Mouse (Mus musculus): Measurements from ENCODE around the gene Galnt9. TPM values are rescaled to one million over a fixed set of nuclear protein-coding genes. Genes with fewer than 3 reads are reported as not detected.

Galnt9 gene
- polyA plus RNA-seq, 1 experiment = not detected

DNA sequence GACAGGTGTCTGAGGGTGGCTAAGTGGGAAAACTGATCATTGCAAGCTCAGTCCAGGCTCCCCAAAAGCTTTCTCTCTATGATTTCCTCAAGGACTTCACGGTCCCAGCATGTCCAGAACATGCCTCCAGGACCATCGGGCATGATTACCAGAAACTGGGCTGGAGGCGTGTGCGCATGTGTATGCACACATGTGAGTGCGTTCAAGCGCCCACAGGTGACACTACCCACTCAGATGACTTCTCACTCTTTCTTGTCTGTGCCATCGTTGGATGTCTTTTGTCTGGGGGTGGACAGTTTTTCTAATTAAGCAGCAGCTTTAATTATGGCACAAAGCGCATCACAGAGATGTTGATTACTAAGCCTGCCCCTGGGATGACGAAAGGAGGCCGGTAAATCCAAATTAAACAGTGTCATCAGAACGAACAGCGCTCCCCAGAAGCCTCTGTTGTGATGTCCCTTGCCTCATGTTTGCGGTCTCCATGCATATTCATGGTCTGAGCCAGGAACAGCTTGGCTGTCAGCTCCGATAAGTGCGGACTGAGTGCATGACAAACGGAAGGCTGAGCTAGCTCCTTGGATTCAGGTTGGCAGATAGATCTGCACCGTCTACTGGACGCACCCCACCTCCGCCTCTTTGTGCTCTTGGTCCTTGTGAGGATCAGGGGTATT, 36.5 kb downstream of the Galnt9 start:
- 86% methylated on average over 19 of the region's 19 CpGs for WGBS
- no peaks in the 10 kb centered on the region for H3K4me1 ChIP-seq (ENCODE audit: control insufficient read depth, insufficient read depth, low read length)
- H3K27ac ChIP-seq (ENCODE audit: control insufficient read depth, insufficient read depth, low read depth, low read length, poor library complexity) = no peak overlapping the region
- TF ChIP-seq POLR2A (IDR thresholded peaks at IDR 0.05; ENCODE audit: borderline replicate concordance, control insufficient read depth, low read depth, low read length) = no peak
- TF ChIP-seq CTCF (IDR thresholded peaks at IDR 0.05; ENCODE audit: control insufficient read depth, insufficient read depth, low read length) = no peak
- no peak overlapping the region for H3K4me3 ChIP-seq (replicated peaks; ENCODE audit: control insufficient read depth, low read depth, low read length)

- Histone ChIP-seq H3K4me1 (ENCODE audit: control insufficient read depth, insufficient read depth, low read length) (no peaks in the 10 kb centered on the region), H3K27ac (ENCODE audit: control insufficient read depth, insufficient read depth, low read depth, low read length, poor library complexity) (no peak overlapping the region), H3K4me3 (replicated peaks; ENCODE audit: control insufficient read depth, low read depth, low read length) (no peak overlapping the region)
- 41% methylated on average over 10 of the region's 10 CpGs for whole genome bisulfite sequencing
- no peak for TF ChIP-seq CTCF (IDR thresholded peaks at IDR 0.05; ENCODE audit: control insufficient read depth, insufficient read depth, low read length)
- TF ChIP-seq POLR2A (IDR thresholded peaks at IDR 0.05; ENCODE audit: borderline replicate concordance, control insufficient read depth, low read depth, low read length) = no peak
These were observed 38.7 kb downstream of the Galnt9 start for GRCm38 (mm10) chr5:110582647-110583538.

GRCm38 (mm10) chr5:110587467-110587866, 43.3 kb downstream of the Galnt9 start:
- no peak overlapping the region for H3K4me3 ChIP-seq (replicated peaks; ENCODE audit: control insufficient read depth, low read depth, low read length)
- no peak for TF ChIP-seq POLR2A (IDR thresholded peaks at IDR 0.05; ENCODE audit: borderline replicate concordance, control insufficient read depth, low read depth, low read length)

GRCm38 (mm10) chr5:110589833-110590232, 45.7 kb downstream of the Galnt9 start:
- no peak overlapping the region for H3K27ac ChIP-seq (ENCODE audit: control insufficient read depth, insufficient read depth, low read depth, low read length, poor library complexity)
- no peaks in the 10 kb centered on the region; the same call in 1 of the 2 replicates for H3K4me1 ChIP-seq (ENCODE audit: control insufficient read depth, insufficient read depth, low read length)
- no peak for TF ChIP-seq POLR2A (IDR thresholded peaks at IDR 0.05; ENCODE audit: borderline replicate concordance, control insufficient read depth, low read depth, low read length)
- TF ChIP-seq CTCF (IDR thresholded peaks at IDR 0.05; ENCODE audit: control insufficient read depth, insufficient read depth, low read length) = no peak
- H3K4me3 ChIP-seq (replicated peaks; ENCODE audit: control insufficient read depth, low read depth, low read length) = no peak overlapping the region
- WGBS = 83% methylated on average over 8 of the region's 8 CpGs

More at GRCm38 (mm10) chr5:110587467-110587866, 43.3 kb downstream of the Galnt9 start:
- no peak overlapping the region for H3K27ac ChIP-seq (ENCODE audit: control insufficient read depth, insufficient read depth, low read depth, low read length, poor library complexity)
- no peaks in the 10 kb centered on the region; the same call in 1 of the 2 replicates for H3K4me1 ChIP-seq (ENCODE audit: control insufficient read depth, insufficient read depth, low read length)

DNA sequence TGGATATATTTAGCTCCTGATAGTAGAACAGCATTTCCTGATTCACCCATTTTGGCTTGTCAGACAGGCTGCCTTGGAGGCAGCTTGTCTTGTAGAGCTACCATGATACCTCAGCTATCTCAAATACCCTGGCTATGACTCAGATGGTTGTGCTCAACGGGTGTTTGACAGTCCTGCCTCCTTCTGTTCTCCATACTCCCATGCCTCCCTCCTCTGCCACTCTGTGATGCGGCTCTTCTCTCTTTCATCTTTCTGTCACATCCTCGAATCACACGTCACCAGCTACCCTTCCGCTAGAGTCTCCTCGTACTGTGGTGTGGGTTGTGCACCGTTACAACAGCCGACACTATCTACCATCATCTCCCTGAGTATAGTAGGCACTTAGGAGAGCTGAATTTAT, 50.3 kb downstream of the Galnt9 start:
- H3K4me3 ChIP-seq (replicated peaks; ENCODE audit: control insufficient read depth, low read depth, low read length) = no peak overlapping the region
- no peak overlapping the region for H3K27ac ChIP-seq (ENCODE audit: control insufficient read depth, insufficient read depth, low read depth, low read length, poor library complexity)
- H3K4me1 ChIP-seq (ENCODE audit: control insufficient read depth, insufficient read depth, low read length) = no peaks in the 10 kb centered on the region; the same call in 1 of the 2 replicates
- TF ChIP-seq POLR2A (IDR thresholded peaks at IDR 0.05; ENCODE audit: borderline replicate concordance, control insufficient read depth, low read depth, low read length) (no peak), CTCF (IDR thresholded peaks at IDR 0.05; ENCODE audit: control insufficient read depth, insufficient read depth, low read length) (no peak)
- 79% methylated on average over 8 of the region's 8 CpGs for WGBS

DNA sequence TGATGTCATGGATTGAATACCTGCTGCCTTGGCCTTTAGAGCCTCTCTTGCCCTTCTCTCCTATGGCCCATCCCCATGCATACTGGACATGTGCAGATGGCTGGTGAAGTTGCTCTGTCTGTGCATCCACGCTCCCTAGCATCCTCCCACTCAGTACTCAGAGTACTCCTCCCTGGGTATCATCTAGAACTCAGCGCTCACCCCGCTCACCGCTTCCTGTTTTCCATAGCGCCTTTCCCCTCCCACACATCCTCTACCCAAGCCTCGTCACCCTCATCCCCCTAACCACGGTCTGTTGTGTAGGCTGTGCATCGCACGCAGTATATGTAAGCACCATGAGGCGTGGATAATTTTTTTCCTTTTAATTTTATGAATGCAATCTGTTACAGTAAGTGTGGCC, 51.2 kb downstream of the Galnt9 start:
- Histone ChIP-seq H3K4me1 (ENCODE audit: control insufficient read depth, insufficient read depth, low read length) (no peaks in the 10 kb centered on the region; the same call in 1 of the 2 replicates), H3K4me3 (replicated peaks; ENCODE audit: control insufficient read depth, low read depth, low read length) (no peak overlapping the region), H3K27ac (ENCODE audit: control insufficient read depth, insufficient read depth, low read depth, low read length, poor library complexity) (no peak overlapping the region)
- TF ChIP-seq POLR2A (IDR thresholded peaks at IDR 0.05; ENCODE audit: borderline replicate concordance, control insufficient read depth, low read depth, low read length) (no peak), CTCF (IDR thresholded peaks at IDR 0.05; ENCODE audit: control insufficient read depth, insufficient read depth, low read length) (no peak)
- 63% methylated on average over 10 of the region's 10 CpGs for WGBS

DNA sequence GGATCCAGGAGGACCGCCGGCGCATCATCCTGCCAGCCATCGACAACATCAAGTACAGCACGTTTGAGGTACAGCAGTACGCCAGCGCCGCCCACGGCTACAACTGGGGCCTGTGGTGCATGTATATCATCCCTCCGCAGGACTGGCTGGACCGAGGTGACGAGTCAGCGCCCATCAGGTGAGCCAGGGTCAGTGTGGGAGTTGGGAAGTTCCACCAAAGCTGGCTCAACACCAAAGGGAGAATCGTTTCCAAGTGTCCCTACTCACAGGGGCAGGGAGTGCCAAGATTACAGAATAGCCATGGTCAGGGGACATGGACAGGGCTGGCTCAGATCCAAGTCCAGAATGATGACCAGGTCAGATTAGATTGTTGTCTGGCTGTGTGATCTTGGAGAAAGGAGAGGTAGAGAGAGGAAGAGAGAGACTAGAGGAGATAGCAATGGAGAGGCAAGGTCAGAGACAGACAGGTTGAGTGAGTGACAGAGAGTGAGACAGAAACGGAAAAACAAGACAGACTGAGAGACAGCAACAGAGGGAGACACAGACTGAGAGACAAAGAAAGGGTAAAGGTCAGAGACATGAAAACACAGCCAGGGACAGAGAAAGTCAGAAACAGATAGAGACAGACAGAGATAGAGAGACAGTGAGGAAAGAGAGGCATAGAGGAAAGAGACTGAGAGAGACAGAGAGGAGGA, 52.1 kb downstream of the Galnt9 start:
- WGBS = 84% methylated on average over 15 of the region's 15 CpGs
- Histone ChIP-seq H3K4me1 (ENCODE audit: control insufficient read depth, insufficient read depth, low read length) (no peaks in the 10 kb centered on the region; the same call in 1 of the 2 replicates), H3K4me3 (replicated peaks; ENCODE audit: control insufficient read depth, low read depth, low read length) (no peak overlapping the region), H3K27ac (ENCODE audit: control insufficient read depth, insufficient read depth, low read depth, low read length, poor library complexity) (no peak overlapping the region)
- TF ChIP-seq CTCF (IDR thresholded peaks at IDR 0.05; ENCODE audit: control insufficient read depth, insufficient read depth, low read length) = no peak
- no peak for TF ChIP-seq POLR2A (IDR thresholded peaks at IDR 0.05; ENCODE audit: borderline replicate concordance, control insufficient read depth, low read depth, low read length)

DNA sequence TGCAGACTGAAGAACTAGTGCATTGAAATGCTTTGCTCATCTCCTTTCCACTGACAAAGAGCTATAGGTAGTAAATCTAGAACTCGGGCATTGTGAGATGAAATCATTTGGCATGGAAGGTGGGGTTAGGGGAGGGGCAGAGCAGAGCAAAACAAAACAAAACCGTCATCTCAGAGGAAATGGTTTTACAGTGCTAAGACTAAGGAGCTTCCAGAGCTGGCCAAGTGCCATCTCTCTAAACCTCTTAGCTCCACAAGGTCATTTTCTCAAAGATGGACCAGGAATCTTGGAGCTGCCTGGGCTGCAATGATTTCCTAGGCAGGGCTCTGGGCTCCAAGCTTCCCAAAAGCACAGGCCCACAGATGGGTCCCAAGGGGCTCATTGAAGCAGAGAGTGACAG, 53.3 kb downstream of the Galnt9 start:
- H3K4me3 ChIP-seq (replicated peaks; ENCODE audit: control insufficient read depth, low read depth, low read length) = no peak overlapping the region
- no peak overlapping the region for H3K27ac ChIP-seq (ENCODE audit: control insufficient read depth, insufficient read depth, low read depth, low read length, poor library complexity)
- 11% methylated on average over 2 of the region's 2 CpGs for WGBS
- no peak for TF ChIP-seq CTCF (IDR thresholded peaks at IDR 0.05; ENCODE audit: control insufficient read depth, insufficient read depth, low read length)
- TF ChIP-seq POLR2A (IDR thresholded peaks at IDR 0.05; ENCODE audit: borderline replicate concordance, control insufficient read depth, low read depth, low read length) = no peak
- no peaks in the 10 kb centered on the region; the same call in 1 of the 2 replicates for H3K4me1 ChIP-seq (ENCODE audit: control insufficient read depth, insufficient read depth, low read length)

Measured in bone marrow, adult 2 months (tissue).